Mouse (Mus musculus) liver, embryonic 13.5 days (tissue): Measurements from ENCODE around the gene Scnn1a. TPM values are rescaled to one million over a fixed set of nuclear protein-coding genes. Genes with fewer than 3 reads are reported as not detected.

Experiments
- ATAC-seq: fragments of 200-750 bp; cut with Nextera tagmentation; 2 replicates; pipeline ENCODE4 v1.8.0; 2017; ENCODE audit warnings: low read depth, mild to moderate bottlenecking, moderate number of reproducible peaks, moderate library complexity
- DNase-seq: peaks from one replicate; pipeline ENCODE4 v3.0.0; 2022
- H3K27ac ChIP-seq: fragments of 300-500 bp; sonication (generic); 2 replicates; pipeline ENCODE4 v1.5.1; 2015; ENCODE audit warnings: moderate library complexity, mild to moderate bottlenecking, inconsistent platforms
- H3K27me3 ChIP-seq: fragments of 300-500 bp; sonication (generic); 2 replicates; pipeline ENCODE4 v1.6.1; 2015; ENCODE audit warnings: mild to moderate bottlenecking, inconsistent platforms
- H3K36me3 ChIP-seq: fragments of 300-500 bp; sonication (generic); 2 replicates; pipeline ENCODE4 v1.6.1; 2015; ENCODE audit warnings: mild to moderate bottlenecking, inconsistent platforms
- H3K4me1 ChIP-seq: fragments of 300-500 bp; sonication (generic); replicated peaks from 2 replicates; pipeline ENCODE4 v1.6.1; 2015; ENCODE audit warnings: inconsistent platforms
- H3K4me2 ChIP-seq: fragments of 300-500 bp; sonication (generic); 2 replicates; pipeline ENCODE4 v1.6.1; 2015; ENCODE audit warnings: inconsistent platforms, mild to moderate bottlenecking, moderate library complexity
- H3K4me3 ChIP-seq: fragments of 300-500 bp; sonication (generic); replicated peaks from 2 replicates; pipeline ENCODE4 v1.5.1; 2015; ENCODE audit warnings: mild to moderate bottlenecking, inconsistent platforms
- H3K9ac ChIP-seq: fragments of 300-500 bp; sonication (generic); 2 replicates; pipeline ENCODE4 v1.6.1; 2015; ENCODE audit warnings: mild to moderate bottlenecking, inconsistent platforms
- H3K9me3 ChIP-seq: fragments of 300-500 bp; sonication (generic); replicated peaks from 2 replicates; pipeline ENCODE4 v1.6.1; 2016; ENCODE audit warnings: inconsistent platforms
- WGBS: fragments of 180-500 bp; shearing (Covaris S2); methylation state at CpG from one replicate; pipeline ENCODE4 v1.1.7; 2015; ENCODE audit not compliant: insufficient replicate concordance; 5-methylcytosine and 5-hydroxymethylcytosine counted together
- polyA plus RNA-seq: library from polyadenylated mRNA; unstranded; fragments of >200 nt; fragmentation: Nextera tagmentation; extraction: Ambion mirVana; gene quantifications from 2 replicates; pipeline ENCODE4 v1.2.1, GENCODE M21; 2015

Gene Scnn1a
- polyA plus RNA-seq, 1 experiment from 2014 or later = 0.31 TPM

DNA sequence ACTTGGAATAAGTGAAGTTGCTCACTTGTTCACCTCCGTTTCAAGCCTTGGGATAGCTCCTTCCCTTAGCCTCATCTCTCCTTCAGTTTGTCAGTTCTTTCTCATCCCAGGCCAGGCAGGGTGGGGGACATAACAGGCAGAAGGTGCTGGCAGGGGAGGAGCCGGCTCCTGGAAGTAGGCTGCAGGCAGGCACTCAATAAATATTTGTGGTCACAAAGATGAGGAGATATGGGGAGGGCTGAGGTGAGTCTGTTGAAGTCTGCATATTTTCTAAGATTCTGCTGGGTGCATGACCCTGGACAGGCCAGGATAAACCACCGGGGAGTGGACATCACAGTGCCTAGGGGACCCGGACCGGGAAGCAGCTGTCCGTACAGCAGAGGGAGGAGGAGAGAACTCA is 3.1 kb downstream of the Scnn1a start:
- Histone ChIP-seq H3K36me3 (no peaks in the 10 kb centered on the region), H3K4me2 (no peak overlapping the region), H3K27ac (no peak overlapping the region), H3K9ac (no peak overlapping the region), H3K4me3 (no peak overlapping the region), H3K27me3 (peaks cover 33% of the 10 kb centered on the region), H3K9me3 (no peaks in the 10 kb centered on the region), H3K4me1 (peaks cover 15% of the 10 kb centered on the region)
- ATAC-seq (no peak), DNase-seq (no peak)
- WGBS = 47% methylated on average over 6 of the region's 6 CpGs

DNA sequence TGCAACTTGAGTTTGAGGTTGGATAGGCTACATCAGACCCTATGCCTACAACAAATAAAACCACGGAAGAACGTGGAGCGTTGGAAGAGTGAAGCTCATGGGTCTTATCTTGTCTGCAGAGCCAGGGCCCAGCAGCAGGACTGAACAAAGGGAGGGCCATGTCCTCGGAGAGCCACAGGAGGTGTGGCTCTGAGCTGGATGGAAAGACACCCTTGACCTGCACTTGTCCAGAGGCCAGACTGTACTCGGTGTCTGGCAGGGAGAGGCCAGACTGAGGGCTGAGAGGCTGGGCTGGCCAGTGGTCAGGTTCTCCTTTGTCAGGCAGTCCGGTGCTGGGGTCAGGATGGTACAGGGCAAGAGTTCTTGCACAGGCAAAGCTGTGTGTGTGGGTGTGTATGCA is 4.9 kb downstream of the Scnn1a start:
- Histone ChIP-seq H3K4me1 (peaks cover 15% of the 10 kb centered on the region), H3K9ac (no peak overlapping the region), H3K9me3 (no peaks in the 10 kb centered on the region), H3K36me3 (no peaks in the 10 kb centered on the region), H3K4me2 (no peak overlapping the region), H3K27me3 (peaks cover 35% of the 10 kb centered on the region), H3K27ac (no peak overlapping the region), H3K4me3 (no peak overlapping the region)
- 38% methylated on average over 6 of the region's 6 CpGs for WGBS
- DNase-seq (no peak), ATAC-seq (peak; percentile 43; the same call in 1 of the 2 replicates)

DNA sequence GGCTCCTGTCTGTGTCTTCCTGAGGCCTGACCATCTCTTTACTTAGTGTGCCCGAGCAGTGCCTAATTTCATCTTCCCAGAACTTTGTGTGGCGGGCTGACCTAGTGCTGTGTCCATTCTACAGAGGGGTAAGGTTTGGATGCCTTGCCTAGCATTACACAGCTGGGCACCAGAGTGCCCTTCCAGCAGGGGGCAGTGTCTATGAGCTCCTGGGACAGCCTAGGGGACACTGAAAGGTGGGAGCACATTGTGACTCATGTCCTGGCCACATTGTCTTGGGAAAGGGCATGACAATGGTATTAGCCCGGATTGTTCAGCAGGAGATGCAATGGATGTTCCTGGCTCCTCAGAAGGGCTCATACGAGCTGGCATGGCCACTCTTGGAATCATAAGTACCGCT is 7.8 kb downstream of the Scnn1a start:
- no peak for DNase-seq

DNA sequence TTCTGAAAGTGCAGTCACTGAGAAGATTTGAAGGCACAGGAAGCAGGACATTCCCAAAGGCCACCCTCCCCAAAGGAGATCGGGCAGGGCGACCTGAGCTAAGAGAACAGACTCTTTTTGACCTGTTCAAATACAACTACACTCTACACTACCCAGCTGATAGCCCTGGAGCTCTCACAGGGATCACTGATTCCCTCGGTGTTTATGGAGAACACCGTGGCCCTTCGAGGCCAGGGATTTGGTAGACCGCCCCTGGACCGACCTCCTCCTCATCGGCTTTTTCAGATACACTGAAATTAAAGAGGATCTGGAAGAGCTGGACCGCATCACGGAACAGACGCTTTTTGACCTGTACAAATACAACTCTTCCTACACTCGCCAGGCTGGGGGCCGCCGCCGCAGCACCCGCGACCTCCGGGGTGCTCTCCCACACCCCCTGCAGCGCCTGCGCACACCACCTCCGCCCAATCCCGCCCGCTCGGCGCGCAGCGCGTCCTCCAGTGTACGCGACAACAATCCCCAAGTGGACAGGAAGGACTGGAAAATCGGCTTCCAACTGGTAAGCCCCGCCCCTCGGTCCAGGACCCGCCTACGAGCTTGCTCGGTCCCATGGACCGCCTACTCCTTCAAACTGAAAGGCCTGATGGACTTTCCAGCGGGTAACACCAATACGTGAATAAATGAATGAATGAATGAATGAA is 10.3 kb downstream of the Scnn1a start:
- Histone ChIP-seq H3K4me2 (peak overlapping the region; percentile 69), H3K4me3 (peak overlapping the region; percentile 56), H3K27me3 (peaks cover 11% of the 10 kb centered on the region), H3K36me3 (no peaks in the 10 kb centered on the region), H3K4me1 (no peaks in the 10 kb centered on the region; the same call in 1 of the 2 replicates), H3K9ac (peak overlapping the region; percentile 39; the same call in 1 of the 2 replicates), H3K9me3 (no peaks in the 10 kb centered on the region), H3K27ac (no peak overlapping the region)
- WGBS = 1% methylated on average over 39 of the region's 39 CpGs
- ATAC-seq (peak; percentile 72), DNase-seq (peak; percentile 64)

More for the DNA sequence above, 7.8 kb downstream of the Scnn1a start:
- H3K4me1 ChIP-seq = peaks cover 3% of the 10 kb centered on the region; the same call in 1 of the 2 replicates
- H3K36me3 ChIP-seq = no peaks in the 10 kb centered on the region
- no peaks in the 10 kb centered on the region for H3K9me3 ChIP-seq
- no peak overlapping the region for H3K9ac ChIP-seq
- ATAC-seq = no peak
- H3K27me3 ChIP-seq = peaks cover 11% of the 10 kb centered on the region
- H3K4me2 ChIP-seq = no peak overlapping the region
- 59% methylated on average over 5 of the region's 5 CpGs for WGBS
- no peak overlapping the region for H3K27ac ChIP-seq
- H3K4me3 ChIP-seq = no peak overlapping the region

DNA sequence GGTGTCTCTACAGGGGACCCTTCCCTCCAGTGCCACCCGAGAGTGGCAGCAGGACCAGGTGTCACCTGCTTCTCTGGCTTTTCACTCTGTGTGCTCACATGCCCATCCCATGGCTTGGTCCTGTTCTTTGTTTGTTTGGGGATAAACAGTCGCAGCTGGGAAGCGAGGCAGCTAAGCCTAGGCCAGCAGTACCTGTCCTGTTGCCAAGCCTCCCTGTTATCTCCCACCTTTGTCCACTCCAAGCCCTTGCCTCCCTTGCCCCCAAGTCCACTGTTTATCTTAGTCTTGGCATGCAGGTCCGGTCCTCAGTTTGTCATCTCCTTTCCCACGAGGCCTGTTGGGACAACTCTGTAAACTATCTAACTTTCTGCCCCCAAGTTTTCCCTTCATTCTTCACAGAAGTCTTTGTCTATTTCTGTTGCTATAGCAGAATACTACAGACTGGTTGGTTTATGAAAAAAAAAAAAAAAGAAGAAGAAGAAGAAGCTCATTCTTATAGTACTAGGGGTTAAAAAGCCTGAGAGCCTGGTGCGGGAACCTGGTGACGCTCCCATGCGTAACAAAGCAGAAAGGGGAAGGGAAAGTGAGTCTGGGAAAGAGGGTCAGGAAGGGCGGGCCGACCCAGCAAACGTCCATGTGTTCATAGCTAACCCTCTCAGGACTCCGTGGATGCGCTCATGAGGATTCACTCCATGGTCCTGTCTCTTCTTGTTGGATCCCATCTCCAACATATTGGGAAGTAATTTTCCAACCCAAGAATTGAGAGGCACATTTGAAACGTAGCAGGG is 12.8 kb downstream of the Scnn1a start:
- Histone ChIP-seq H3K4me1 (no peaks in the 10 kb centered on the region; the same call in 1 of the 2 replicates), H3K36me3 (no peaks in the 10 kb centered on the region), H3K27me3 (peaks cover 11% of the 10 kb centered on the region), H3K4me3 (no peak overlapping the region), H3K27ac (no peak overlapping the region), H3K4me2 (no peak overlapping the region), H3K9me3 (no peaks in the 10 kb centered on the region), H3K9ac (no peak overlapping the region)
- WGBS = 43% methylated on average over 14 of the region's 14 CpGs
- DNase-seq (no peak), ATAC-seq (no peak)

DNA sequence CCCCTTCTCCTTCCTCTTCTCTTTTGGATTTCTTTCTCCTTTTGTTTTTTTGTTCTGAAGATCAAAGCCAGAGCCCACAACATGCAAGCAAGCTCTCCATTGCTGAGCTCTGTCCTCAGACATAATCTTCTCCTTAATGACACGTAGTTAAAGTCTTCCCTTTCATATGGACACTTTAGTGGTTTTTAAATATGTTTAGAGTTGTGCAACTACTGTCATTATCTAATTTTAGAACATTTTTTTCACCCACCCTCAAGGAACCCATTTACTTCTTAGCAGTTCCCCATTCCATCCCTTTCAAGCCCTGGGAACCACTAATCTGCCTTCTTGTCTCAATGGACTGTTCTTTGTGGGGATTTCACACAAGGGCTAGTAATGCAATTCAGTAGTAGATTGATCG is 13.9 kb downstream of the Scnn1a start:
- 44% methylated on average over 2 of the region's 2 CpGs for WGBS
- Histone ChIP-seq H3K27me3 (peaks cover 11% of the 10 kb centered on the region), H3K9ac (no peak overlapping the region), H3K4me3 (no peak overlapping the region), H3K27ac (no peak overlapping the region), H3K36me3 (no peaks in the 10 kb centered on the region), H3K9me3 (no peaks in the 10 kb centered on the region), H3K4me1 (no peaks in the 10 kb centered on the region; the same call in 1 of the 2 replicates), H3K4me2 (no peak overlapping the region)
- no peak for DNase-seq
- no peak for ATAC-seq

DNA sequence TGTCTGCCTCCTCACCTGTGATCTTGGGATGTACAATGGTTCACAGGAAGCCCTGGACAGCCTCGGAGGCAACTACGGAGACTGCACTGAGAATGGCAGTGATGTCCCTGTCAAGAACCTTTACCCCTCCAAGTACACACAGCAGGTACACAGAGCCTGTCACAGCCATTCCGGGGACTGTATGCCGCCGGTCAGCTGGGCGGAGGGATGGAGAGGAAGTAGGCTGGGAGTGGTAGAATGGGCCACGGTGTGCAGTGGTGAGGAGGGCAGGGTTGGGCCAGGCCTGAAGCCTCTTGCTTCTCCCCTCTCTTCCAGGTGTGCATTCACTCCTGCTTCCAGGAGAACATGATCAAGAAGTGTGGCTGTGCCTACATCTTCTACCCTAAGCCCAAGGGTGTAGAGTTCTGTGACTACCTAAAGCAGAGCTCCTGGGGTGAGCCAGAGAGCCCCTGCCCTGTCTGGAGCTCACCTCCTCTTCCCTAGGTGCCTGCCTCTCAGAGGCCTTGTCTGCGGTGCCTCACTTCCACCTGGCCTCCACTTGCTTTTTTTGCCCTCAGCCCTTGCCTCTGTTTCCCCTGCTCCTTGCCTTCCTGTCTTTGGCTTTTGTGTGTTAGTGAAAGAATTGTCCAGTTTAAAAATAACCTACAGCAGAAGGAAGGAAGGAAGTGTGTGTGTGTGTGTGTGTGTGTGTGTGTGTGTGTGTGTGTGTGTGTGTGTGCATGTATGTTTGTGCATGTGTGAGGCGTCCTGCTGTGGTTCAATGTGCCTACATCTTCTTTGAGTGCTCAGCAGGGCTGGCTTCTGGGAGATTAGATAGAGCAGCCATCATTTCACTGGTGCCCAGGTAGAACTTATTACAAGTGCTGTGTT is 18.6 kb downstream of the Scnn1a start:
- Histone ChIP-seq H3K27me3 (no peaks in the 10 kb centered on the region), H3K4me3 (no peak overlapping the region), H3K36me3 (no peaks in the 10 kb centered on the region), H3K4me1 (peaks cover 14% of the 10 kb centered on the region; the same call in 1 of the 2 replicates), H3K9ac (no peak overlapping the region), H3K9me3 (no peaks in the 10 kb centered on the region), H3K27ac (no peak overlapping the region), H3K4me2 (no peak overlapping the region)
- 34% methylated on average over 9 of the region's 9 CpGs for WGBS
- DNase-seq (no peak), ATAC-seq (no peak)

DNA sequence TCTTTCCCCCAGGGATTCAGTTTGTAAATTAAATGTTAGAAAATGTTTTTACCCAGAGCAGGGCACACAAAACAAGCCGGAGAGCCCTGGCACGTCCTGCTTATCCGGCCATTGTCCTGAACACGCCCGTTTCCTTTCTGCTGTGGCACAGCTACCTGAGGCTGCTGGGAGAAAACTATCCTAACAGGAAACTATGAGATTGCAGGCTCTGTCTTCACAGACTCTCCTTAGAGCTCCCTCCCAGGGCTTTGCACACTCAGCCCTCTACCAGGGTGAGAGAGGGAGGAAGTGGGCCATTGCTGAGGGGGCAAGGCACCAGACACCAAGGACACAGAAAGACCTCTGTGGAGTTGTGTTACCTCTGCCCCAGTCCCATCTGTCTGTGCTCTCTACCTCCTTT is 19.8 kb downstream of the Scnn1a start:
- Histone ChIP-seq H3K27me3 (no peaks in the 10 kb centered on the region), H3K4me3 (no peak overlapping the region), H3K4me1 (peaks cover 18% of the 10 kb centered on the region; the same call in 1 of the 2 replicates), H3K4me2 (no peak overlapping the region), H3K9ac (no peak overlapping the region), H3K9me3 (no peaks in the 10 kb centered on the region), H3K36me3 (no peaks in the 10 kb centered on the region), H3K27ac (0 out of 2 replicates have a peak overlapping the region, but pooled peaks have one; percentile 36)
- 37% methylated on average over 5 of the region's 5 CpGs for WGBS
- ATAC-seq (0 out of 2 replicates have a peak, but pooled peaks have one; percentile 10), DNase-seq (no peak)

DNA sequence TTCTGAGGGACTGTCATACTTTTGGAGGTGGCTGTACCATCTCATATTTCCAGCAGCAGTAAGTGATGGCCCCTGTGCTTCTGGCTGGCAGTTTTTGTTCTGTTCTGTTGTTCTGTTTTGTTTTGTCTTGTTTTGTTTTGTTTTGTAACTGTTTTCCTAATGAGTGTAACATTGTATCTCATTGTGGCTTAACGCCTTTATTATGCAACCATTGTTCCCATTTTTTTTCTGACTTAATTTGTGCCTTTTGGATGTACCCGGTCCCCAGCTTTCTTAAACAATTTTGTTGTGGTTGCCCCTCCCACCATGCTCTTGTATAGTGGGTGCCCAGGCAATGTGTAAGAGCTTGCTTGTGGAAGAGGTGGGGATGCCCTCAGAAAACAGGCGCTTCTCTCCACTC is 21.7 kb downstream of the Scnn1a start:
- DNase-seq (no peak), ATAC-seq (no peak)
- Histone ChIP-seq H3K4me2 (no peak overlapping the region), H3K27ac (no peak overlapping the region), H3K36me3 (no peaks in the 10 kb centered on the region), H3K4me1 (peaks cover 27% of the 10 kb centered on the region), H3K27me3 (no peaks in the 10 kb centered on the region), H3K9me3 (no peaks in the 10 kb centered on the region), H3K4me3 (no peak overlapping the region), H3K9ac (no peak overlapping the region)
- 58% methylated on average over 3 of the region's 3 CpGs for WGBS

DNA sequence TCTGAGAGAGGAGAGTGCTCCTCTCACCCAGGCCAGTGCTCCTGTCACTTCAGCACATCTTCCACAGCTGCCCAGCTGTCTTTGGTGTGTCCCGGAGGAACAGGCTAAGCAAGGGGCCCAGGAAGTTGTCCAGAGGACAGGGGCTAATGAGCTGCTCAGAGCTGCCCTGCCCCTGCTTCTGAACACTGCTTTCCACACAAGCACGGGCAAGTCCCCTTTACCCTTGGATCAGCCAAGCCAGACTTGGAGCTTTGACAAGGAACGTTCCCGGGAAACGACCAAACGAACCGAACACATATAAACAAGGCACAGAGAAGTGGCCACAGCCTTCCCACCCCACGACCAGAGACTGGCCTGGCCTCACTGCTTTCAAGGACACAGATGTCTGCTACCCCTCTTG is 23.6 kb downstream of the Scnn1a start:
- ATAC-seq (no peak), DNase-seq (no peak)
- H3K27me3 ChIP-seq = no peaks in the 10 kb centered on the region
- H3K4me1 ChIP-seq = peaks cover 36% of the 10 kb centered on the region
- no peak overlapping the region for H3K4me2 ChIP-seq
- no peak overlapping the region for H3K27ac ChIP-seq
- no peaks in the 10 kb centered on the region for H3K36me3 ChIP-seq
- no peak overlapping the region for H3K4me3 ChIP-seq
- H3K9ac ChIP-seq = no peak overlapping the region
- 53% methylated on average over 8 of the region's 8 CpGs for WGBS
- H3K9me3 ChIP-seq = no peaks in the 10 kb centered on the region

DNA sequence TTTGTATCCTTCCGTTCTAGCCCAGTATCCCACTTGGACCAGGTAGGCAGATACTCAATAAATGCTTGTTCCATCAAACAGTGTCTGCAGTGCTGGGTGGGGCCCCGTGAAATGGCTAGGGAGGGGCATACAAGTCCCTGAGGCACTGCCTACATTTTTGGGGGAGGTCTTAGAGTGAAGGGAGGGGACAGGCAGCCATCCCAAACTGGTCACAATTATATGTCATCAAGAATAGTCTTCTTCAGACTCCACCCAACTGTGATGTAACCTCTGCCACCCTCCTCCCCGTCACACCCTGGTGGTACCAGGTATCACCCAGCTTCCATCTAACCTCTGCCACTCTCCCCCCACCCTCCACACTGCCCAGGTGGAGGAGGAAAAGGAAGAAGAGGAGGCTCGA is 24.4 kb downstream of the Scnn1a start:
- no peak for ATAC-seq
- no peaks in the 10 kb centered on the region for H3K36me3 ChIP-seq
- H3K4me1 ChIP-seq = peaks cover 42% of the 10 kb centered on the region
- H3K27me3 ChIP-seq = no peaks in the 10 kb centered on the region
- DNase-seq = no peak
- no peak overlapping the region for H3K9ac ChIP-seq
- WGBS = 40% methylated on average over 4 of the region's 4 CpGs
- no peak overlapping the region for H3K4me3 ChIP-seq
- H3K4me2 ChIP-seq = no peak overlapping the region
- no peak overlapping the region for H3K27ac ChIP-seq
- H3K9me3 ChIP-seq = no peaks in the 10 kb centered on the region
